Mouse (Mus musculus): Measurements from ENCODE around the gene Slc4a4. TPM values are rescaled to one million over a fixed set of nuclear protein-coding genes. Genes with fewer than 3 reads are reported as not detected.
A peak's percentile ranks its signal among the peaks of the same experiment; 100 is the strongest.

The Slc4a4 gene
- polyA plus RNA-seq, 1 experiment from 2014 or later, result 4.6 TPM

DNA sequence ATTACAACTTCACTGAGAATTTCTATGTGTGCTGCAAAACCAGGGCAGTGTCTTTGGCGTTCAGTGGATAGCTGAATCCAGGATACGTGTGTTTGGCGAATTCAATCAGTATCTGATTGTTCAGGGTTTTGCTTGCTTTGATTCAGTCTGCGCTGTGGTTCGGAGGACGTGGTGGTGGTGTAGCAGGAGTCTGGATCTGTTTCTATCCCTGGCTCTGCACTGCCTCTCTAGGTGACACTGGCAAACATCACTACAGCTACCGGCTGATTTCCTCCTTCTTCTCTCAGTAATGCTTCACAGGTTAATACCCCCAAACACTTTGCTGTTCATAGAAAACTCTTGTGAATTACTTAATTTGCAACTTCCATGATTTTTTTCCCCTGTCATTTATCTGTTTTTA, 55.3 kb downstream of the Slc4a4 start:
- WGBS, result 83% methylated on average over 7 of the region's 7 CpGs
- H3K27ac ChIP-seq, result no peak overlapping the region
- no peak overlapping the region for H3K9ac ChIP-seq
- no peaks in the 10 kb centered on the region for H3K9me3 ChIP-seq
- H3K4me2 ChIP-seq (replicated peaks), result no peak overlapping the region
- H3K4me3 ChIP-seq (replicated peaks), result no peak overlapping the region
- no peaks in the 10 kb centered on the region for H3K27me3 ChIP-seq (replicated peaks)
- peaks cover 8% of the 10 kb centered on the region; the same call in 1 of the 2 replicates for H3K4me1 ChIP-seq (replicated peaks)
- no peak for ATAC-seq
- H3K36me3 ChIP-seq, result no peaks in the 10 kb centered on the region

- Histone ChIP-seq H3K4me2 (replicated peaks) (no peak overlapping the region), H3K27ac (no peak overlapping the region), H3K9me3 (no peaks in the 10 kb centered on the region), H3K27me3 (replicated peaks) (no peaks in the 10 kb centered on the region), H3K4me1 (replicated peaks) (no peaks in the 10 kb centered on the region), H3K9ac (no peak overlapping the region), H3K4me3 (replicated peaks) (no peak overlapping the region), H3K36me3 (no peaks in the 10 kb centered on the region)
- ATAC-seq, result no peak
- WGBS, result 86% methylated on average over 10 of the region's 10 CpGs
Measured at GRCm38 (mm10) chr5:88945661-88946339, 59.2 kb downstream of the Slc4a4 start.

DNA sequence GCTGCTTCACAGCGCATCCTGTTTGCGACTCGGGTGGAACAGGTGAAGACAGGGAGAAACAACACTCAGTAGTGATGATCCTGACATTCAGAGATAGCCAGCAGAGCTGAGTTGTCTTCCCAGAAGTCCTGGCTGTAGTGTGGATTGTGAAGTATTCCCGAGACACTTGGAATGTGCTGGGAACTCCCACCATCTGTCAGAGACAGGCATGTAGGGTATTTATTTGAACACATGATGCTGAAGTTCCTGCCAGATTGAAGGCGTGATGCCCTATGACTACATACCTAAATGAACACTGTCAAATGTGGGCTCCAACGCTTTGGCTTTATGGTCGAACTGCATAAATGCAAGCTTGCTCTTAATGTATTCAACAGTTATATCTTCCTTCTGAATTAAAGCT, 63.7 kb downstream of the Slc4a4 start:
- H3K4me2 ChIP-seq (replicated peaks), result no peak overlapping the region
- WGBS, result 84% methylated on average over 7 of the region's 7 CpGs

GRCm38 (mm10) chr5:88952757-88953577, 66.3 kb downstream of the Slc4a4 start:
- Histone ChIP-seq H3K9me3 (no peaks in the 10 kb centered on the region), H3K4me1 (replicated peaks) (no peaks in the 10 kb centered on the region), H3K27me3 (replicated peaks) (no peaks in the 10 kb centered on the region), H3K9ac (no peak overlapping the region), H3K4me2 (replicated peaks) (no peak overlapping the region), H3K36me3 (no peaks in the 10 kb centered on the region), H3K27ac (no peak overlapping the region), H3K4me3 (replicated peaks) (no peak overlapping the region)
- 74% methylated on average over 17 of the region's 17 CpGs for WGBS
- no peak for ATAC-seq

More for the DNA sequence above, 63.7 kb downstream of the Slc4a4 start:
- no peak overlapping the region for H3K27ac ChIP-seq
- ATAC-seq, result no peak
- no peak overlapping the region for H3K4me3 ChIP-seq (replicated peaks)
- no peak overlapping the region for H3K9ac ChIP-seq
- no peaks in the 10 kb centered on the region for H3K9me3 ChIP-seq
- H3K4me1 ChIP-seq (replicated peaks), result no peaks in the 10 kb centered on the region
- no peaks in the 10 kb centered on the region for H3K36me3 ChIP-seq
- H3K27me3 ChIP-seq (replicated peaks), result no peaks in the 10 kb centered on the region

DNA sequence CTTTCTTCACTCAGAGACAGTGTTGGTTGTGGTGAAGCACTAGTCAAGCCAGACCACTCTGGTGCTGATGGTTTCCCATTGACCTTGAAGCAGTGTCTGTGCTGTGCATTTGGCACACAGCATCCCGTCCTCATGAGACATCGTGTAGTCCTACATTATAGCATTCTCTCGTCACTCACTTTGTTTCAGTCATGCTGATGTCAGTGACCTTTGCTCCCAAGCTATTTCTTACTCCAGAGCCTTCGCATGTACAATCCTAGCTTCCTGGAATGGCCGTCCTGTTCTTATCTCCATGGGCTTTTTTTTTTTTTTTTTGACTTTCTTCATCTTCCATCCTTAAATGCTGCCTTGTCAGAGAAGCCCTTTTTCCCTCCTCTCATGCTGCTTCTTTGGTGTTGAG, 71.1 kb downstream of the Slc4a4 start:
- no peak overlapping the region for H3K4me2 ChIP-seq (replicated peaks)
- no peaks in the 10 kb centered on the region for H3K27me3 ChIP-seq (replicated peaks)
- H3K9me3 ChIP-seq, result no peaks in the 10 kb centered on the region
- H3K9ac ChIP-seq, result no peak overlapping the region
- WGBS, result 62% methylated on average over 5 of the region's 5 CpGs
- H3K27ac ChIP-seq, result no peak overlapping the region
- H3K4me1 ChIP-seq (replicated peaks), result no peaks in the 10 kb centered on the region
- H3K4me3 ChIP-seq (replicated peaks), result no peak overlapping the region
- ATAC-seq, result peak; percentile 63; the same call in 1 of the 2 replicates
- H3K36me3 ChIP-seq, result no peaks in the 10 kb centered on the region

GRCm38 (mm10) chr5:88958966-88959365, 72.3 kb downstream of the Slc4a4 start:
- Histone ChIP-seq H3K9me3 (no peaks in the 10 kb centered on the region), H3K27me3 (replicated peaks) (no peaks in the 10 kb centered on the region), H3K36me3 (no peaks in the 10 kb centered on the region), H3K9ac (no peak overlapping the region), H3K4me2 (replicated peaks) (no peak overlapping the region), H3K4me3 (replicated peaks) (no peak overlapping the region), H3K4me1 (replicated peaks) (no peaks in the 10 kb centered on the region), H3K27ac (no peak overlapping the region)
- no peak for ATAC-seq
- WGBS, result 92% methylated on average over 5 of the region's 5 CpGs

DNA sequence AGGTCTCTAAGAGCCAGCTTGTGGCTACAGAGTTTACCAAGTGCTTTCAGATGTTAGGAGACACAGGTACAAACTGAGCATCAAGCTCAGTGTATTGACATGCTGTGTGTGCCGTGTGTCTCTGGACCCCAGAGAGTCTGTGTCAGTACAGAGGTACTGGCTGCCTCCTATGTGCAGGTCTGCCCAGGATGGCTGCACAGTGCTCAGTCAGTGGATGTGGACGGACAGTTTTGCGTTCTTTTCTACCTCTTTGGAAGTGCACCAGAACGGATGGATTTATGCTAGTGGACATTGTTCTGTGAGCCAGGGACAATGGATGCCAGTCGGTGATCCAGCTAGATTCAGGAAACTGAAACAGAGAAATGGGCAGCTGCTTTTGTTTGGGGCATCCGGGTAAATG, 72.8 kb downstream of the Slc4a4 start:
- Histone ChIP-seq H3K4me3 (replicated peaks) (no peak overlapping the region), H3K4me1 (replicated peaks) (no peaks in the 10 kb centered on the region), H3K9me3 (no peaks in the 10 kb centered on the region), H3K9ac (no peak overlapping the region), H3K4me2 (replicated peaks) (no peak overlapping the region), H3K27ac (no peak overlapping the region), H3K36me3 (no peaks in the 10 kb centered on the region), H3K27me3 (replicated peaks) (no peaks in the 10 kb centered on the region)
- ATAC-seq, result no peak
- WGBS, result 90% methylated on average over 6 of the region's 6 CpGs

DNA sequence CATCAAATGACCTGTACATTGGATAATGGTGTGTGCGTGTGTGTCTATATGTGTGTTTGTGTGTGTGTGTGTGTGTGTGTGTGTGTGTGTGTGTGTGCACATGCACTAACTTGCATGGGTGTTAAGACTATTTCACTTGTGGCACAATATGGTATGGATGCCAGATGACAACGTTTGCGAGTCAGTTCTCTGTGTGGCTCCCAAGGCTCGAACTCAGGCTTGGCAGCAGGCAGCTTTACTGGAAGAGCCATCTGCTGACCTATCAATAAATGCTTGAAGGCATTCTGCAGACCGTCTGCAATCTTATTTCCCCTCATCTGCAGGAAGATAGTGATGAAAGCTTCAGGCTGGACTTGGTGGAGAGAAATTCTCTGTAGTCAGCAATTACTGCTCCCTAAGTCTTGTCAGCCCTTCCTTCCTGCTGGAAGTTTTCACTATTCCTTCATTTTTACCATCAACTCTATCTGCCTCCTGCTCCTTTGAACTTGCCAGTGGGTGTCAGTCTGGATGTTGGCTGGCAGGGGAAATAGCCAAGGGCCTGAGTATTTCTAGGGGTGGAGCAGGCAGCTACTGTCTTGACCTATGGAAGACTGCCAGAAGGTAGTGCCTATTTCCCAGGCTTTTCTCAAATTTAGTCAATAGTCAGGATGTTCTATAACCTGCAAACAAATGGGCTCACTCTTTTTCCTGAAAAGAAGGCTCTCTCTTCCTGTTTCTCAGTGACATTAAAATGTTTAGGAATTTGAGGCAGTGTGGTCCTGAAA, 73.9 kb downstream of the Slc4a4 start:
- WGBS, result 81% methylated on average over 5 of the region's 5 CpGs
- ATAC-seq, result no peak
- no peaks in the 10 kb centered on the region for H3K27me3 ChIP-seq (replicated peaks)
- H3K4me3 ChIP-seq (replicated peaks), result no peak overlapping the region
- H3K27ac ChIP-seq, result no peak overlapping the region
- no peak overlapping the region for H3K4me2 ChIP-seq (replicated peaks)
- no peaks in the 10 kb centered on the region for H3K9me3 ChIP-seq
- no peak overlapping the region for H3K9ac ChIP-seq
- H3K36me3 ChIP-seq, result no peaks in the 10 kb centered on the region
- H3K4me1 ChIP-seq (replicated peaks), result no peaks in the 10 kb centered on the region

DNA sequence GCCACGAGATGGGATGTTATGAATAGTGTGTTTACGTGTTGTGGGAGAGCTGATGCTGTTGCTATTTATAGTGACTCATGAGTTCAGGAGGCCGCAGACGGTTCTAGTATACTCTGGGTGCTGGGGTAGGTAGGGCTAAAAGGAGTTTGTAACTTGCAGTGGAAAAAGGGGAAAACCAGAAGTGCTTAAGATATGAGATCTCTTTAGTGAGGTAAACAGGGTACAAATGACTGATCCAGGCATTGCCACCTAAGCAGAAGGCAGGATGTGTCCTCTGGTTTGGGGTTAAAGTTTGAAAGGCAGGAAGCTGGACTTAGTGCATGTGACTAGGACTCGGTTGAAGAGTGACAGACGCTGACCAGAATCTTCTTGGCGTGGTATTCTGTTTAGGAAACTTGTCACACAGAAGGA, 74.7 kb downstream of the Slc4a4 start:
- Histone ChIP-seq H3K27me3 (replicated peaks) (no peaks in the 10 kb centered on the region), H3K4me2 (replicated peaks) (no peak overlapping the region), H3K4me3 (replicated peaks) (no peak overlapping the region), H3K9ac (no peak overlapping the region), H3K27ac (no peak overlapping the region), H3K9me3 (no peaks in the 10 kb centered on the region), H3K36me3 (no peaks in the 10 kb centered on the region), H3K4me1 (replicated peaks) (no peaks in the 10 kb centered on the region)
- WGBS, result 41% methylated on average over 7 of the region's 7 CpGs
- ATAC-seq, result no peak

DNA sequence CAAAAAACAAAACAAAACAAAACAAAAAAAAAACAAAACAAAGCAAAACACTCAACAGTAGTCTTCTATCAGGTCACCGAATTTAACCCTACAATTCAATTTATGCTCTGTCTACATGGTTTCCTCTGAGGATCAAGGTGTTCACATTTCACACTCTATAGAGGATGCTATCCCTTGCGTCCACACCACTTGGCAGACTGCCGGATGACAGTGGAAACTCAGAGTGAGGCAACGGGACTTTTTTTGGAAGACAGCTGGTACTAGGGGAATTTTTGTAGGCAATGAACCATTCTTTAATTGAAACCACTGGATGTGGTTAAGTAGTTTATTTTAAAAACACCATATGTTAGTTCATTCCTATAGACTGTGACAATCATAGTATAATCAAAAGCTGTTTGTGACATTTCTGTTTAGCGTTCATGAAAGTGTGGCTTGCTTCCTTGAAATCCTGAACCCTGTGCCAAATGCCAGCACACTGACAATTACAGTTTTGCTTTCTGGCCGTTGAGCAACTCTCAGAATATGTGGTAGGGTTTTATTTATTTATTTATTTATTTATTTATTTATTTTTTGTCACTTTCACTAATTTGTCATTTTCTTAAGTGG, 78.2 kb downstream of the Slc4a4 start:
- Histone ChIP-seq H3K4me2 (replicated peaks) (no peak overlapping the region), H3K36me3 (no peaks in the 10 kb centered on the region), H3K4me1 (replicated peaks) (no peaks in the 10 kb centered on the region), H3K27ac (no peak overlapping the region), H3K9me3 (no peaks in the 10 kb centered on the region), H3K27me3 (replicated peaks) (no peaks in the 10 kb centered on the region), H3K9ac (no peak overlapping the region), H3K4me3 (replicated peaks) (no peak overlapping the region)
- 76% methylated on average over 6 of the region's 6 CpGs for WGBS
- ATAC-seq, result no peak

DNA sequence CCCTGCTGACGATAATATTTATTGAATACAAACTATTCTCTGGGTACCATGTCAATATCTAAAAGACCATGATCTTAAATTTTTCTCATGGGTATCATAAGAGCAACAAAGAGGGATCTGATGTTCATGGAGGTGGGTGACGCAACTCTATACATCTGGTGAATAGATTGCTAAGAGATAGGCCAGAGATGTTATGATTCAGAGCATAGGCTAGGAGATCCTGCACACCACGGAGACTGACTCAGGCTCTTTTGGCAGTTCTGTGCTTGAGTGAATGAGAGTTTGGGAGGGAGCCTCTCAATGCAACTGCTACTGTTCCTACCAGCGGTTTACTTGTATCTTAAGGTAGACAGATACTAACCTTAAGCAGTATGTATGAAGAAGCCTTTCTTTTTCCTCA, 79.9 kb downstream of the Slc4a4 start:
- H3K9ac ChIP-seq, result no peak overlapping the region
- no peaks in the 10 kb centered on the region for H3K9me3 ChIP-seq
- H3K4me2 ChIP-seq (replicated peaks), result no peak overlapping the region
- ATAC-seq, result no peak
- H3K36me3 ChIP-seq, result no peaks in the 10 kb centered on the region
- no peaks in the 10 kb centered on the region for H3K4me1 ChIP-seq (replicated peaks)
- H3K4me3 ChIP-seq (replicated peaks), result no peak overlapping the region
- H3K27me3 ChIP-seq (replicated peaks), result no peaks in the 10 kb centered on the region
- 85% methylated on average over 4 of the region's 4 CpGs for WGBS
- no peak overlapping the region for H3K27ac ChIP-seq

Data from intestine, embryonic 15.5 days (tissue).